Mouse (Mus musculus) left cerebral cortex, adult 18-20 months (tissue): ENCODE data around the gene Ncapd2. TPM values are rescaled to one million over a fixed set of nuclear protein-coding genes. Genes with fewer than 3 reads are reported as not detected.
A peak's percentile ranks its signal among the peaks of the same experiment; 100 is the strongest.

ENCODE experiments used
- DNase-seq, 2 experiments: peaks; one replicate each; pipeline ENCODE4 v3.0.0; 2021 to 2022; ENCODE audit warnings: low spot score in 2 of 2, mixed read lengths in 1 of 2
- total RNA-seq, 2 experiments: library from RNA; stranded (reverse); gene quantifications; 2 replicates each; pipeline ENCODE4 v1.2.3; 2021

Gene Ncapd2
- total RNA-seq, 2 experiments from 2014 or later: 22.0 to 24.4 TPM

- peak; percentile 93 to 95 for DNase-seq
These were observed 23.9 kb upstream of the Ncapd2 start, which contains the start of gene Vamp1 for GRCm38 (mm10) chr6:125215148-125215954. TSS of gene Vamp1 (plus strand) at chr6:125215551.

DNA sequence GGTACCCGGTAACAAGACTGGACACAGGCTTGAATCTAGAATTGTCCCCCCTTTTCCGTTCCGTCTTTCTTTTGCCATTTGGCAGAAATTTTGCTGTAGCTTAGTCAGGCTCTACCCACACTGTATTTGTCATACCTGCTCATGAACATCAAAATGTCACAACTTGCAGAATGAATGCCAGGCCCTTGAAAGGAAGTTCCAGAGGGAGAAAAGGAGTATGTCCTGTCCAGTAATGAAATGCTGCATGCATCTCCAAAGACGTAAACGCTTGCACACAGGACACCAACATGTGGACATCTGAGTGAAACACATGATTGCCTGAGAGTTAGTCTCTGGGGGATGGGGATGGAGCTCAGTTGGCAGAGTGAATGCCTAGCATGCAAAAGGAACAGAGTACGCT lies 22.2 kb upstream of the Ncapd2 start:
- DNase-seq: no peak

- DNase-seq: no peak
These were observed 21.6 kb upstream of the Ncapd2 start for GRCm38 (mm10) chr6:125213129-125213528.

- no peak for DNase-seq
These were observed 21.1 kb upstream of the Ncapd2 start for GRCm38 (mm10) chr6:125212621-125213020.

DNA sequence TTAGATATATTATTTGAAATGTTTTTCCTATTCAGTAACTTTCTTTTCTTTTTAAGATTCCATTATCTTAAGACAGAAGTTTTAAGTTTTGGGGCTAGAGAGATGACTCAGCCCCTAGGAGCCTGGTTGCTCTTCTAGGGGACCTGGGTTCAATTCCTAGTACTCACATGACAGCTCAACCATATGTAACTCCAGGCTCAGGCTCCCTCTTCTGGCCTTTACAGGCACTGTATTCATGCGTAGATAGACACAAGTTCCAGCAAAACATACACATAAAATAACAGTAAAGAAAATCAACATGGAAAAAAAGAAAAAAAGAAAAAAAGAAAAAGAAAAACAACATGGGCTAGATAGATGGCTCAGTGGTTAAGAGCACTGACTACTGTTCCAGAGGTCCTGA lies 18.9 kb upstream of the Ncapd2 start:
- DNase-seq: no peak

- DNase-seq: no peak
These were observed 5.7 kb upstream of the Ncapd2 start for GRCm38 (mm10) chr6:125197166-125197565.

- DNase-seq: no peak
These were observed 4.8 kb upstream of the Ncapd2 start for GRCm38 (mm10) chr6:125196301-125196700.

DNA sequence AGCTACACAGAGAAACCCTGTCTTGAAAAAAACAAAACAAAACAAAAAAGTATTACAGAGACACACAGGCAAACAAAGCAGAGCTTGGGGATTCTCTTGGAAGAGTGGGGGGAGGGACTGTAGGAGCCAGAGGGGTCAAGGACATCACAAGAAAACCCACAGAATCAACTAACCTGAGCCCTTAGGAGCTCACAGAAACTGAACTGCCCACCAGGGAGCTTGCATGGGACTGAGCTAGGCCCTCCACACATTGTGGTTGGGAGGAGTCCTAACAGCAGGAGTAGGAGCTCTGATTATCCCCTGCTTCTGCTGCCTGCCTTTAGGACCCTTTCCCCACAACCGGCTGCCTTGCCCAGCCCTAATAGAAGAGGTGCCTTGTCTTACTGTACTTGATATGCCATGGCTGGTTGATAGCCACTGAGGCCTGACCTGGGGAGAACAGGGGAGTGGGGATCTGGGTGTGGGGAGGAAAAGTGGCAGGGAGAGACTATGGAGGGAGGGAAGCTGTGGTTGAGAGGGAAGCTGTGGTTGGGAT lies 4.1 kb upstream of the Ncapd2 start:
- no peak for DNase-seq

- no peak for DNase-seq
These were observed 1.9 kb upstream of the Ncapd2 start for GRCm38 (mm10) chr6:125193390-125193789.

DNA sequence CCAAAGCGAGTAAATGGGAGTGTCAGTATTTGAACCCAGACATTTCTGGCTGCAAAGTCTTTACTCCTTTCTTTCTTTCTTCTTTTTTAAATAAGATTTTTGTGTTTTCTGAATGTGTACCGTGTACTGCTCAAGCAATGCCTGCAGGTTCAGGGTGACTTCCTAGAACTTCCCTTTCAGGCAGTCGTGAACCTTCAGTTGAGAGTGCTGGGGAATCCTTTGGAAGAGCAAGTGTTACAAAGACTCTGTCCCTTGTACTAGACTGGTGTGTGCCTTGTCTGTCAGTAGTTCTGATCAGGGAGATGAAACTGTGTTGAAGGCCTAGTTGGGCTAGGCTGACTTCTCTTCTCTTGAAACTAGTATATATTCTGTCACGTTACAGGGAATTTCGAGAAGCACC lies 1.3 kb upstream of the Ncapd2 start:
- no peak for DNase-seq

GRCm38 (mm10) chr6:125192016-125192714 lies 664 bp upstream of the Ncapd2 start:
- peak; percentile 88 to 91 for DNase-seq

GRCm38 (mm10) chr6:125190816-125191215 lies 685 bp downstream of the Ncapd2 start:
- DNase-seq: no peak

GRCm38 (mm10) chr6:125186203-125186602 lies 5.3 kb downstream of the Ncapd2 start:
- no peak for DNase-seq

- DNase-seq: no peak
These were observed 9.4 kb downstream of the Ncapd2 start for GRCm38 (mm10) chr6:125182133-125182532.

DNA sequence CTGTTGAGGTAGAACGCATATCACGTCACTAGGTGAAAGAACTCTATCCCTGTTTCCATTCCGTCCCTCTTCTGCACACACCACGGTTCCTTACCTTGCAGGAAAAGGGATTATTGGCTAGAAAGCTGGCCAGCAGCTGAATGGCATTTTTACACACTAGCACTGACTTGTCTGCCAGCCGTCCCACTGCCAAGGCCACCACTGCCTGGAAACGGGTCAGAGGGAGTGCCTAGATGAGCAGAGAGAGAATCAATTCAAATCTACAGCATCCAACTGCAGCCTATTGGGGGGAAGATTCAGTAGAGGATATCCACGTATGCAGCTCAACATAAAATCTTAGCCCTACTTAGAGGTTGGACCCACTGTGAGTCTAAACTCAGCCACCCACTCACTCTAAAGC lies 11.9 kb downstream of the Ncapd2 start:
- no peak for DNase-seq

DNA sequence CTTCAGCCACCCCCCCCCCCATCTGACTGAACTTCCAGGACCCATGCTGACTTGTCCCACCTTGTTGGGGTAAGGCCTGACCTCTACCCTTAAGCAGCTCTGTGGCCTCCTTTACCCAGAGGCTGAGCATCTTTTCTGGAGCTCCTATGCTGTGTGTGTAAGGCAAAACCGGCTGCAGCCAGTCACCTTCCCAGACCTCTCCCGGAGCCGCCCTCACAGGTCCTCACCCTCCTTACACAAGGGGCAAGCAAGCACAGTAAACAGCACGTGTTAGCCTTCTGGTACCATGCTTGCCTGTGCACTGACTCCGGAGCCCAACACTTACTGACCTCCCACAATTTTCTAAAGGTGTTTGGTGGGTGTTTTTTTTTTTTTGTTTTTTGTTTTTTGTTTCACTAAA lies 16.0 kb downstream of the Ncapd2 start:
- DNase-seq: no peak

DNA sequence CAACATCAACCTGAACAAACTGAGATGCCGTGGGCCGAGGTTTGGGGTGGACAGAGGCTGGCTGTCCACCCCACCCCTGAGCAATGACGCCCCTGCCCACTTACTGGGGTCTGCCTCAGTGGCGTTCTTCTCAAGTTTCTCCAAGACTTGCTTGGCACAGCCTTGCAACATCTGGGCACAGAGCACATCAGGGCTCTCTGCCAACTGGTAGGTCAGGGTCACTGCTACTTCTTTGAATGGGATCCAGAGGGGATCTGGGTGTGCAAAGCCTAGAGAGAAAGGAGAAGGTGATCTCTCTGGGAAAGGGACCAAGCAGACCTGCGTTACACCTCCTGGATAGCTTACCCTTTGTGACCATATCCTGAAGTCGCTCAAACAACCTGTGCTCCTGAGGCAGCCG lies 18.2 kb downstream of the Ncapd2 start:
- DNase-seq: no peak

- no peak for DNase-seq
These were observed 19.0 kb downstream of the Ncapd2 start for GRCm38 (mm10) chr6:125172474-125172873.

GRCm38 (mm10) chr6:125170194-125170593 lies 21.3 kb downstream of the Ncapd2 start:
- DNase-seq: no peak

DNA sequence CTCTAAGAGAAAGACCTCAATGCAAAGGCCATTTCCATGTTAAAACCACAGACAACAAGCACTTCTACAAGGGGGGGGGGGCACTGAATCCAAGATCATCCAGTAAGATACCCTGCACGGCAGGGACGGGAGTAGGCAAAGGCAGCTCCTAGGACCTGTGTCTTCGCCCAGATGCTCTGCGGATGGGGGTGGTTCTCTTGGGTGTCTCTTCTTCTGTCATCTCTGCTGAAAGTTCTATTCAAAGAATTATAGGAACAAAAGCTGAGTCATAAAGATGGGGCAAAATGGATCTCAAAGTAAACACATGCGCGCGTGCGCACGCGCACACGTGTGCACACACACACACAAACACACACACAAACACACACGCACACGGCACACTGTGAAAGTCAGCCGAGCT lies 23.4 kb downstream of the Ncapd2 start:
- DNase-seq: peak in 1 of 2 experiments; percentile 42

DNA sequence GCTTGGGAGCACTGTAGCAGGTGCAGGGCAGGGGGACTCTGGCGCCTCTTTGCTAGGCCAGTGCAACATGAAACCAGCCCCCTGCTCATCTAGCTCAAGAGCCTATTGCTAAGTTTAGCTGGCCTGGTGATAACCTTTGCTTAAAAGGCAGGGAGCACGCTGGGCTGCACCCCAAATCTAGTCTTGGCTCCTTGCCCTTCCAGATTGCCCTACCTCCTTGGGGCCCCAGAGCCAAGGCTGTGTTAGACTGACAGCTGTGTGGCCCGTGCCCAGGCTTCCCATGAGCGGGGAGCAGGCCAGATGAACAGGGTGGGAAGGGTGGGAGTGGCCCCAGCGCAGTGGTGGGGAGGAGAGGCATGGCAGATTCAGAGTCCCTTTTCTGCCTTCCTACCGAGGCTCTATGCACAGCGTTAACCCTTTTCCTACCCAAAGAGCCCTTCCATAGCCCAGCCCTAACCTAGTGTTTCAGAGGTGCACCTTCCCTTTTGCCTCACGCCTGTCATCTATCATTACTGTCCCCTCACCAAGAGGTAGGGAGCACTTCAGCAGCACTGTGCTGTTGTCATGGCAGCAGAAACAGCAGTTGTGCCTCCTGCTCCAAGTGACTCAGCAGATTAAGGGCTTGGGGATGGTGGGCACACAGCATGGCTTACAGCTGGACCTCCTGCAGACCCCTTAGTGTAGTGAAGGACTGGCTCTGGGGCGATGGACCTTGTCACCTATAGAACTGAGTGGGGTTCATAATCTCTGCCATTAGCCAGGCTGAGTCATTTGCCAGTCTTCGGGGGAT lies 24.4 kb downstream of the Ncapd2 start:
- DNase-seq: peak; percentile 34 to 49
